Mouse (Mus musculus): ENCODE measurements around the gene Tenm4.

DNA sequence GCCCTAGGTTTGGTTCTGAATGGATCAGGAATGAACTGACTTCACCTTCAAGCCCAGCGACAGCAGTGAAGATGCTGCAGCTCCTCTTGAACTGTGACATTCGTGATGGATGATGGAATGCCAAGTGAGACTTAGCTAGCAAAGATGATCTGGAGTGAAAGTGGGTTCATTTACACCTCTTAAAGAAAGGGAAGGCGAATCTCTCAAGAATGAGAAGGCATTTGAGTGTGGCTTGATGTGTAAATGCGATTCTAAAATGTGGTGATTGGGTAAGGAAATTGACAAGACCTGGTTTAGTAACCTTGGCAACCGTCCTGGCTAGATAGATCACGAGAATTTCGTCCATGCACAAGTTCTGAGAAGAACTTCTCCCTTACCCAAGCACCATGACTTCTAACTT lies 321.6 kb downstream of the Tenm4 start:
- no peak for TF ChIP-seq POLR2A (IDR thresholded peaks at IDR 0.05; ENCODE audit: extremely low read depth, insufficient read depth, low read length)
- no peak for TF ChIP-seq CTCF (IDR thresholded peaks at IDR 0.05; ENCODE audit: low read depth, low read length)

Measured in liver, adult 2 months (tissue).